Mouse (Mus musculus) heart, adult 9 months (tissue): ENCODE measurements around the gene Fmn2.

Experiments
- DNase-seq, 2 experiments: peaks; one replicate each; pipeline ENCODE4 v3.0.0; 2022; ENCODE audit warnings: low spot score in 2 of 2

Gene Fmn2

DNA sequence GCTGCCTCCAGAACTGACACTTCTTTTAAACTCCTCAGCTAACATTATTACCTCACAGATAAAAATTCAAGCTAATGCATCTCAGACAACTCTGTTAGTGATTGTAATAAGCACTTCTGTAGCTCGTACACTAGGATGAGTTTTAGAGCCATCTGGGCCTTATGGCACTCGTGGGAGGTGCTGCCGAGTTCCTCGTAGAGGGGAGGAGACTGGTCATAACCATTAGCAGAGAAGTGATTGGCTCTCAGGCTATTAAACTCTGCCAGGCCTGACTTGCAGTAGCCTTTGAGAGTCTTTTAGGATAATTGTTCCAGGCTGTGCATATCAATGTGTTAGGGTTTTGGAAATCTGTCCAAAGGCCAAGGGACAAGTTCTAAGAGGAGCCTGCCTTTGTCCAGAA is 55.6 kb downstream of the Fmn2 start:
- no peak for DNase-seq

DNA sequence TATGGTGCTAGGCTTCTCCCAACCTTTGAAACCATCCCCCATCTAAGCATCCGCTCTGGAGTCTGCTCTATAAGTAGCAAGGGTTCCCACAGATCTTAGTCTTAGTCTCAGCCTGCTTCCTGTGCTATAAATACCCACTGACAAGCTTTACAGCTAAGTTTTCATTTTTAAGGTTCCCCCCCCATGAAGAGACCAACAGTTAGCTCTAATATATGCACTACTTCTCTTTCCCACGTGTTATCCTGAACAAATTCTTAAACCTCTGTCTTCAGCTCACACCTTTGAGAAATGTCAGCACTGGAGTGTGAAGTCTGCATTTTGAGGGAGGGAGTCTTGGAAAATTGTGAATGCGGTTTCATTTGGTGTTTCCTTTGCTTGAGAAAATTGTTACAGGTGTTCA is 56.2 kb downstream of the Fmn2 start:
- DNase-seq = no peak

DNA sequence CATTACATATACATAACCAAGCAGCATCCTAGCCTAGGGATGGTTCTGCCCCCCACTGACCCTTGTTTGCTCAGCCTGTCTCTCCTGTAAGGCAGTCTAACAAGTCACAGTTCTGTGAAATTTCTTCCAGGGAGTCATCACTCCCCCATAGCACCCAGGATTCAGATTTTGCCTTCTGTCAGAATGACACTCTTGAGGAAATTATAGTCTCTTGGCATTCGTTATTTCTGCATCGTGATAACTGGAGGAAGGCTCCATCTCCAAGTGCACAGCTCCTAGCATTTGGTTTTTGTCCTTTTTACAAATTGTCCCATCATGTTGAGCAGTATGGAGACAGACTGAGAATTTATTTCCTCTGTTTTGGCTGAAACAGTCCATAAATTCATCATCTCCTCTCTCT is 56.9 kb downstream of the Fmn2 start:
- no peak for DNase-seq

DNA sequence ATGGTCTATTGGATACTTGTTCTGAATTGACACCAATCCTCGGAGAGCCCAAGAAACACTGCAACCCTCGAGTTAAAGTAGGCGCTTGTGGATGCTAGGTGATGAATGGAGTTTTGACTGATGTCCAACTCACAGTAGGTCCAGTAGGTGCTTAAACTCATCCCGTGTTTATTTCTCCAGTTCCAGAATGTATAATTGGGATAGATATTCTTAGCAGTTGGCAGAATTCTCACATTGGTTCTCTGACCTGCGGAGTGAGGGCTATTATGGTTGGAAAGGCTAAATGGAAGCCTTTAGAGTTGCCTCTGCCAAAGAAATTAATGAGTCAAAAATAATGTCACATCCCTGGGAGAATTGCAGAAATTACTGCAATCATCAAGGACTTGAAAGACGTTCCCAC is 62.9 kb downstream of the Fmn2 start:
- no peak for DNase-seq

DNA sequence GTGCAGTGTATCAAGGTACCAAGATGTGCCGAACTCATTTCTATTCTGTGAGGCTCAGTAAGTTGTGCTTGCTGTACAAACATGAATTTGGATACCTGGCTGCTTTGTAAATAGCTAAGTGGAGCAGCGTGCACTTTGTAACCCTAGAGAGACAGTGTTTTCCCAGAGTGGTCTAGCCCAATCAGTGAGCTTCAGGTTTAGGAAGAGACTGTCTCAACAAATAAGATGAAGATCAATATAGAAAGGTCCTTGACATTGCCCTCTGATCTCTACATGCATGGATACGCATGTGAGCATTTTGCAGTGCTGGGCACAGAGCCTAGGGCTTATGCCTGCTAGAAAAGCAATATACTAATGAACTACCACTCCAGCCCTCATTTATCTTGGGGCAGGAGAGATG is 67.0 kb downstream of the Fmn2 start:
- DNase-seq = no peak

DNA sequence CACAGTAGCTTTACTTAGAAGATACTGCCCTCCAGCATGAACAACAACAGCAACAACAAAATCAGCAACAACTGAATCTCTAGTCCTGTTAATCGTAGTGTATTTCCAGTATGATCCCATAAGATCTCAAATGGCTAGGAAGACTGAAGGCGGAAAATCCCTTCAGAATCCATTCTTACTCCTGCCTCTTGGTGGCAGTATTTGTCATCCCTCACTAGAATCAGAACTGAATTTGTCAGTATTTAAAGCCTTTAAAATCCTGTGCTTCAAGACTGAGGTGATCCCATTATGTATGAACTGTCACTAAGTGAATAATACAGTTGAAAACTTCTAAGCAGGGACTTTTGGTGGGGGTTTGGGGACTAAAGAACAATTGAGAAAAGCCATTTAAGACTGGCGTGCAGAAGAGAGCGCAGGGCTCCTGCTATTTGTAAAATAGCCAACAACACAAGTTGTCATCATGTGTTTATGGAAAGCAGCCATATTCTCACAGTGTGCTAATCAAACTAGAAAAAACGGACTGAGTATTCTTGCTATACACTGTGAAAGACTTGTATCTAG is 90.9 kb downstream of the Fmn2 start:
- peak in 1 of 2 experiments; percentile 2 for DNase-seq

DNA sequence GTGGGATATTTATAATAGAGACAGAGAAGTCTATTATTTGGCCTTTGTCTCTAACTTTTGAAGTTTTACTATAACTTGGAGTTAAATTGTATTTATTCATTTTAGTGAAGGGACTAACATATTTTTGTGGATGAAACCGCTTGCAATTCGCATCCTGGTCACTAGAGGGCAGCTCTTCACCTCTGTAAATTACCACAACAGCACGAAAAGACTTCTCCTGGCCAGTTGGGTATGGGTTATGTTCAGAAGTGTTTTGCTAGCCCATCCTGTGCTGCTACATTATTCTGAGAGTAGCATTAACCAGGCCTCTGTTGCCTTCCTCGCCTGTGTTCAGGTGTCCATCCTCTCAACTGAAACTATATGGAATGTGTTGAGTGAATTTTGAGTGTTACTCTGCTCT is 93.4 kb downstream of the Fmn2 start:
- peak in 1 of 2 experiments; percentile 8 for DNase-seq

DNA sequence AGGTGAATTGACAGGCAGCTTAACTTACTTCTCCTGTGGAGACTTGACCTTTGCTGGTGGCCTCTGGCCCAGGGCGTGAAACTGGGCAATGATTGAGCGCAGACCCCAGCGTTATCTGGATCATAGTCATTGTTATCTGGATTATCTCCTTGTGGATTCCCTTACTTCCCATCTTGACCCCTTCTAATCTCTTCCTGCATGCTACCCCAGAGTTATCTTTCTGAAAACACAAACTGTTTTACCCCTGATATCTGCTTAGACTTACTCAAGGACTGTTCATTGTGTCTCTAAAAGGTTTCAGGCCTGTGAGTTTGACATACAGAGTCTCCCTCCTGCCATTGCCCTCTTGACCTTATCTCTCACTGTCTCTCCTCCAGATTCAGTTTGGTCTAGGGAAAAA is 95.9 kb downstream of the Fmn2 start:
- DNase-seq = no peak

DNA sequence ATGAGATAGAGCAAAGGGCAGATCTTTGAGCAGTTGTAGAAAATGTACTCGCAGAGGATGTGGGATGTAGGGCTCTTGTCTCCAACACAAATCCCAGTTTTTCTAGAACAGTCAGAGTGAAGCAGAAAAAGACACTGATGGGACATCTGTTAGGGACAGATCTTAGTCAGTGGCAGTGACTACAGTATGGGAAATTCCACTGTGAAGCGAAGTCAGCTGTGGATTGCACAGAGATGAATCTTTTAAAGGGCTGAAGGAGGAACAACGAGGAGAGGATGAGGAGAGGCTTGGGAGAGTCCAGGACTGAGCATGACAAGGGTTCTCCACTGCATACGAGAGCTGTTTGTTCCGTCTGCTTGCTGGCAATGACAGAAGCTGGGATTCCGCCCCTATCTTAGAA is 96.6 kb downstream of the Fmn2 start:
- DNase-seq = no peak

DNA sequence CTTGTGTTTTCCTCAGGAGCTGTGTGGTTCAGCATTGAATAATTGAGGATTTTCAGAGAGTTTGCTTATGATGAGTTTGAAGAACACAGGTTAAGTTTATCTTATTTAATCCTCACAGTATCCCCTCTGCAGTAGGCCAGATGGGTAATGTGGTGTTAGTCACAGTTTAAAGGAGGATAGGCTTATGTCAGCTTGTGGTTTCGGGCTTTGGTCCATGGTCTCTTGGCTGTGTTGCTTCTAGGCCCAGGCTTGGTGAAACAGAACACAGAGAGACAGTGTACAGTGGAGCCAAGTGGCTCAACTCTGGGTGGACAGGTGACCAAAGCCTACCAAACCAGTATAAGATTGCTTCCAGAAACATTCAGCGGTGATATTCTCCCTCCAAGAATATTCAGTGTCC is 98.4 kb downstream of the Fmn2 start:
- DNase-seq = no peak

DNA sequence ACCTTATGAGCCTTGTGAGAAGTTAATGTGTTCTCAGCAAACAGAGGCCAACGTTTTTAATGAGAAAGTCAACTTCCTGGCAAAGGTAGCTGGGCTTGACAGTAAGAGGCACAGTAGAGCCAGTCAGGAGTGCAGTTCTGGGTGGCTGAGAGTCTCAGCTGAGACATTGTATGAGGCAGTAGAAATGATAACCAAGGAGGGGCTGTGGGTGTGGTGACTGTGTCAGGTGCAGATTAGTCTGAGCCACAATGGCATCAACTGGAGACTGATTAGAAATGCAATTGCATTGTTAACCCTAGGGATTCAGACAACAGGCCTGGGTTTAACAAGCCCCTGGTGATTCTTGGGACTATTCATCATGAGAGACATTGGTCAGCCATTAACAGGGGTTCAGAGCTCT is 99.0 kb downstream of the Fmn2 start:
- no peak for DNase-seq

DNA sequence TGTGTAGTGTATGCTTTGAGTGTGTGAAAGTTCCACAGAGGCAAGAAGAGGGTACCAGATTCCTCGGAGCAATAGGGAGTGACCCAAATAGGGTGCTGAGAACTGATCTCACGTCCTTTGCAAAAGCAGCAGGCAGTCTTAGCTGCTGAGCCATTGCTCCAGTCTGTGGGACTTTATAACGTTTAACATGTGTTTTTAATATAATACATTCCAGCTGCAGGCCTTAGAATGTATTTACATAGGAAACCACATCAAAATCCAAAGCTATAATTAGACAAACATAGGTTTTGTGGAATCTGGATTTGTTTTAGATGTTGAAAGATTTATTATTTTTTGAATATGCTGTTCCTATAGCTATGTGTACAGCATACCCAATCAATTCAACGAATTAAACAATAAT is 115.7 kb downstream of the Fmn2 start:
- DNase-seq = no peak

DNA sequence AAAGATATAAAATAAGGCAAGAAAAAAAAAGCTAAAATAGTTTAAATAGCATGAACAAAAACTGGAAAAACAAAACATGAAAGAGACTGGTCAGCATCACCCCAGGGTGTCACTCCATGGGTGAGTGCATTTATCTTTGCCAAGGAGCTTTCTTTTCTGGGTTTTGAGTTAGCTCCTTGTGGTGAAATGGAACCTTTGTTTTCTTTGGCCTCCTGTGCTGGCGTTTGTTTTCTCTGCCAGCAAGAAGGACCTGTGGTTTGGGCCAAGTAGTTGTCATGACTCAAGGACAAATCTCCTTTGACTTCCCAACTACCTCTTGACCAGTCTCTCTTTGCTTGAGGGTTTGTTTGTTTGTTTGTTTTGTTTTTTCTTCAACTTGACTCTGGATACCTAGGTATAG is 119.9 kb downstream of the Fmn2 start:
- no peak for DNase-seq

DNA sequence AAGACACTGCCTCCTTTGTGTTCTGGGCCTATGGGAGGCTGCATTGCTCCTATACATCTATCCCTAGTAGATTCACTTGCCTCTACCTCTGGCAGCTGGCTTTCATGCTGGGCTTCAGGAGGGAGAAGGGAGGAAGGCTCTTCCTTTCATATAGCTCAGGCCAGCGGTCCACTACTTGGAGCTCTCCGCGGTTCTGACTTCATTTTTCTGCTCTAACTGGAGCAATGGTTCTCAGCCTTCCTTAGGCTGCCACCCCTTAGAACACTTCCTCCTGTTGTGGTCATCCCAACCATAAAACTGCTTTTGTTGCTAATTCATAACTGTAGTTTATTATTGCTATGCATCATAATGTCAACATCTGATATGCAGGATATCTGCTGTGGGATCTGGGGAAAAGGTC is 121.4 kb downstream of the Fmn2 start:
- DNase-seq = no peak

DNA sequence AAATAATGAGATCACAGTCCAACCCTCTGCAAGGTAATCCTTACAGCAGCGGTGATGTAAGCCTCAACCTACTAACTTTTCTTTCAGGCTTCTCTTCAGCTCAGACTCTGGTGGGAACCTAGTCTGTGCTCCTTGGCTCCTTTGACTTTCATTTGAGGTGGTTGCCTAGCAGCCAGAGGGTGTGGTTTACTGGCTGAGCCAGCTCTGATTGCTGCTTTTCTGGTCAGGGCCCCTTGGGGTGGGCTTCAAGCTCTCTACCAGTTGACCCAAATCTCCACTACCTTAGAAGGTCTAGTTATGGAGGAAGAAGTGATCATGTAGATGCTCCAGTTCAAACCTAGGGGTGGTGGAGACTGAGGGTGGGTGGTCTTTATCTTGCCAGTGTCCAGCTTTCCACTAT is 128.4 kb downstream of the Fmn2 start:
- DNase-seq = no peak

DNA sequence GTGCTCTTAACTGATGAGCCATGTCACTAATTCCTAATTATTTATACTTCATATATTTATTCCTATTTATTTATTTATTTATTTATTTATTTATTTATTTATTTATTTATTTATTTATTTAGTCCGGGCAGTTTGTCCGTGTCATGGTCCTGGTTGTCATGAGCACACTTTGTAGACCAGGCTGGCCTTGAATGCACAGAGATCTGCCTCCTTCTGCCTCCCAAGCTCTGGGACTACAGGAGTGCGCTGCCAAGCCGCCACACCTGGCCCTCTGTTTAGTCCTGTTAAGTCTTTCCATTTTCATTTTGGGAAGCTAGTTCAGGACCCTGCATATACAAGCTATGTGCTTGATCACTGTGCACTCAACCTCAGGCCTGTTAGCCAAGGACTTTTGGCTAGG is 134.7 kb downstream of the Fmn2 start:
- no peak for DNase-seq

DNA sequence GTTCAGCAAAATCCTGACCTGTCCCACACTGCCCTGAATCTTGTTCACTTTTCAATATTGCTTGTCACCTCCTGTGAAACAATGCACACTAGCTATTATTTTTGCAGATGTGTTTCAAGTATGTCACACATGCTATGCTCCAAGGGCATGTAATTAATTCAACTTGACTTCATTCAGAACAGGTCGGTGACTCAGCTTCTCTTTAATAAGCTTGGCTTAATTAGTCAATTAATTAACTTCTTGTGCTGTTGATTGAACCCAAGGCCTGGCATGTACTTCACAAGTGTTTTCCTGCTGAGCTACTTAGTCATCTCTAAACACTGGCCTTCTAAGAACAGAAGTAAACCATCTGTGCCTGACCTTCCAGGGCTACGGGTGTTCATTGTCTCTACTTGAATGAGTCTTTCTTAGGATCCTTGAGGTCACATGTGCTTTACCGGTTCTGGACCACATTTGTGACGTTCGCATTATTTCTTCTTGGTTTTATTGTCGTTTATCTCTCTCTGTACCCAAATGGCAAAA is 136.0 kb downstream of the Fmn2 start:
- no peak for DNase-seq

DNA sequence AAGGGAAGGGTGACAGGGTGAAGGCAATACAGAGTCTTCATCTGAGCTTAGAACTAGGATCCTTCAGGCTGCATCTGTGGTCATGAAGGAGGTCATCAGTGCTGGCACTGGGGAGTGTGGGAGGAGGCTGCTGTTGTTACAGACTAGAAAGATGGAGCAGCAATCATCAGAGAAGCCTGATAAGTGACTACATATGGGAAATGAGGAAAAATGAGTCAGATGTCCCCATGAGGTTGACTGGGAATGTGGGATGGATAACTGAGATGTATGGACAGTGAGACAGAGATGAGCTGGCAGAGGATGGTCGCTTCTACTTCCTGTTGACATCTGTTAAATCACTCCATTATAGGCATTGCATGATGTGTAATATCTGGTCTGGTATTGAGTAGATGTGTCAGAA is 139.3 kb downstream of the Fmn2 start:
- no peak for DNase-seq

DNA sequence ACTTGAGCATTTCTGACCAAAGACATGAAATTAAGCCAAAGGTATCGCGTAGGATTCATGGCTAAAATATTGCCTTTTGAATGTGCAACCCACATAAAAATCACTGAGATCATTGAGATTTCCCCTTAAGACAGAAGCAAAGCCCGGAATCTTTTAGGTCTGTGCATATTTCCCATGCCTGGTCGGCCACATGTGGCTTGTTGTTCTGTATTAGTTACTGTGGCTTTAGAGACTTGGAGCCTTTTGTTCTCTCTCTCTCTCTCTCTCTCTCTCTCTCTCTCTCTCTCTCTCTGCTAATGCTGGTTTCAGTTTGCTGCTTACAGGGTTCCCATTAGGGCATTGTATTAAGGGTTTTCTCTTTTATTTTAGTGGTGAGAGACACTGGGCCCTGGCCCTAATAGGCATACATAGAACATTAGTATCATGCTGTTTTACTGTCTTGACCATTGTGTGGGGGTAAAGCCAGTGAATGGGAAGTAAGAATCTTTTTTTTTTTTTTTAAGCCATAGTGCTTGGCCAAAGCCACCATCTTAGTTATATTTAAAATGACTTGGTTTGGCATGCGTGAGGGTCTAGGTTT is 141.9 kb downstream of the Fmn2 start:
- DNase-seq = no peak

DNA sequence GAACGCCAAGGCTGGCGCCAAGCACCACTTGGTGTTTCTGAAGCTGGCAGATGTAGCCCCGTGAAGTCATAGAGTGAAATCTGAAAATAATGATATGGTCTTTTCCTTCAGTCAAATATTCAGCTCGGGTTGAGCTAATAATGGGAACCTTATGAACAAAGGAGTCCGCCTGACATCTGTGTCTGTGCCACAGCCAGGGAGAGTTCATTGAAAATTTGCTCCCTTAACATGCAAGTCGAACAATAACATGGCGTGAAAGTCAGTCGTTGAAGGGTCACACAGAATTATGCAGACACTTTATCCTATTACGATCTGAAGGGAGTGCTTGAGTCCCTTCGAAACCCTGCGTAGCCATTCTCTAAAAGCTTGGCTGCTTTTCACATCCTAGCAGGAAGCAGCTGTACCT is 147.8 kb downstream of the Fmn2 start:
- DNase-seq = no peak

DNA sequence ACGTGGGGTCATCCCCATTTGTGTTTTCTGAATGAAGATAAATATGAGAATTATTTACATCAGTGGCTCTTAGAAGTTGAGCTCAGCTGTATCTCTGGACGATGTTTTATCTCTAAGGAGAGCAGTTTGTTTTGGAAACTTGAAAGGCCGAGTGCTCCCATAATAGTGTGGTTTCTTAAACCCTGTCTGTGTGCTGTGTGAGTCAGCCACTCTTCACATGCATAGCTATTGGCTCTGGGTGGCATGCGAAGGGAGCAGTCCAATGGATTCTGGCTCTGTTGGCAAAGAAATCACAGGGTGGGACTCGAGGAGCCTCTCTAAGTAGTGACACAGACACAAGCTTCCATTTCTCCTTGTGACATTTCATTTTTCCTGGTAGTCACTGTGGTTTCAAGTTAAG is 152.9 kb downstream of the Fmn2 start:
- no peak for DNase-seq

DNA sequence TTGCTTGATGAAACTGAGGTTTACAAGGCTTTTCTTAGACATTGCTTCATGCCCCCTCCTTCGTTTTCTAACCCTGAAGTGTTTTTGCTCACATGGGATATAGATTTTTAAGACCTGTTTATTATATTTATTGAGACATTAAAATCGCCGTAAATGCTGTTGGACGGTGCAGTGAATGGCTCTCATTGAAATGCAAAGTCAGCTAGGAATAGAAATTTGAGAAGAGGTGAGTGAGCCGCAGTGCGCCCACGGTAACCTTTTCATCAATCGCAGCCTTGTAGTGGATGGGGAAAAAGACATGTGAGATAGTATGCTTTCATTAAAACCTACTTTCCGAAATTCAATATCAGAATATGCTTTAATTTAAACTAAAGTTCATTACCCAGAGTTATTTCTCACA is 153.7 kb downstream of the Fmn2 start:
- no peak for DNase-seq

DNA sequence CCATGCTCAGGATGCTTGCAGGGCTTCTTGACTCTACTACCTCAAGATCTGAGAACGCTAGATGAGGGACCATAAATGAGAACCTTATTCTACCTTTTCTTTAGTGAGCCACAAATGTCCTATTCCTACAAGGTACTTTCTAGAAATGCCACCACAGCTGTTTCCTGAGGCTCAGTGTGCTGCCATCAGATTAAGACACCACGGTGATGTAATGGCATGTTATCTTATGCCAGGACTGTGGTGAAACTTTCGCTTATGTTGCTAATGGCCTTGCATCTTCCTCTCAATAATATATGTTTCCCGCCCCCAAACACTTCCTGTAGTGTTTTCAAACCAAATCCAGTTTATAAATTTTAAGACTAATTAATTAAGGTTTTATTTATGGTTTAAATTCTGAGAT is 154.9 kb downstream of the Fmn2 start:
- DNase-seq = no peak
